Mouse (Mus musculus): ENCODE results near the gene Ppp4r1. TPM values are rescaled to one million over a fixed set of nuclear protein-coding genes. Genes with fewer than 3 reads are reported as not detected.
A peak's percentile ranks its signal among the peaks of the same experiment; 100 is the strongest.

Gene Ppp4r1
- polyA plus RNA-seq, 1 experiment from 2014 or later = 21.2 TPM

- no peaks in the 10 kb centered on the region for H3K36me3 ChIP-seq (ENCODE audit: insufficient read depth, low read length)
- H3K9ac ChIP-seq (replicated peaks; ENCODE audit: low read depth) = peak overlapping the region; percentile 49; the same call in 1 of the 2 replicates
- DNase-seq (ENCODE audit: low spot score) (no peak), ATAC-seq (no peak)
- H3K4me1 ChIP-seq (ENCODE audit: insufficient read depth, low read depth, low read length) = peaks cover 8% of the 10 kb centered on the region; the same call in 1 of the 2 replicates
- H3K4me3 ChIP-seq (ENCODE audit: low read depth, low read length) = peak overlapping the region; percentile 53
- H3K27ac ChIP-seq (ENCODE audit: low read length) = no peak overlapping the region; the same call in 1 of the 2 replicates
- no peak for TF ChIP-seq EP300 (IDR thresholded peaks at IDR 0.05)
- TF ChIP-seq CTCF (IDR thresholded peaks at IDR 0.05) = no peak
- peak overlapping the region; percentile 96 for H3K4me2 ChIP-seq (replicated peaks; ENCODE audit: low read depth, low read length)
- 32% methylated on average over 17 of the region's 17 CpGs for WGBS
- no peaks in the 10 kb centered on the region for H3K27me3 ChIP-seq (replicated peaks; ENCODE audit: insufficient read depth, low read length)
- no peaks in the 10 kb centered on the region for H3K9me3 ChIP-seq (ENCODE audit: low read length)
Observed at GRCm38 (mm10) chr17:65770982-65771915, 11.1 kb upstream of the Ppp4r1 start.

DNA sequence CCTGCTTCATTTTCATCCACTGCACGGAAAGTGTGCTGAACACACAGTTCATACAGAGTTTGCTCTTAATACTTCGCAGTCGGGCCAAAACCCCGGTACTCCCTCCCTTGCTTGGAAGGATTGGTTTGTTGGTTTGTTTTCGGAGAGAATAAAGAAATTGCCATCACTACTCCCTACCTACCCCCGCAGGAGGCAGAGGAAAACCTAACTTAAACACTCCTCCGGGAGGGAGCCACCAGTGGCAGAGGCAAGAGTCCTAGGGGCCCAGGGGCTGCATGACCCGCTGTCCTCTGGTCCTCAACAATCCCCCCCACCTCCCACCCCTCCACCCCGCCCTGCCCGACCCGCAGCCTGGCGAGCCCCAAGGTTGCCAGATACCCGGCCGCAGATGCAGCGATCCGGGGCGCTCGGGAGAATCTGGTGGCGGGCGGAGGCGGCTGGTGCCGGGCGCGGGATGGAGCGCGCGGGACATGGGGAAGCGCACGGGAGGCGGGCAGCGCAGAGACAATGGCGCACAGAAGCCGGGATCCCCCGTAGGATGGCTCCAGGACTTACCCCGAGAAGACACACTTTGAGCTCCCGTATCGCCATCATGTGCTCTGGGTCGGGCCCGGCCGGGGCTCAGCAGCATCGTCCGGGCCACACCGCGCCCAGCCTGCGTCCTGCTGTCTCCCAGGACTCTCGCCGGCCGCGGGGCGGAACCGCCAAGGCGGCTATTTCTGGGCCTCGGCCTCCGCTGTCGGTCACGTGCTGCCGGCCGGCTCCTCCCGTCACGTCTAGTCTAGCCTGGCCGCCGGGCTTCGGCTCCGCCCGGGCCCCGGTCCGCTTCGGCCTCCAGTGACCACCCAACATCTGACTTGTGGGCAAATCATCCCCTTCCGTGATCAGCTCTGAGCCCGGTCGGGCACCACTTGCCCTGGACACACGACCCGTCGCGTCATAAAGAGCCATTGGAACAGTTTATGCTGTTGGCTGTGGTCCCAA is 10.1 kb upstream of the Ppp4r1 start, which contains the start of gene Rab31:
Gene Rab31 (minus strand): TSS at position 802 of the 984 bp plus-strand sequence.
- Histone ChIP-seq H3K4me2 (replicated peaks; ENCODE audit: low read depth, low read length) (peak within 1 kb of the TSS; percentile 96), H3K27me3 (replicated peaks; ENCODE audit: insufficient read depth, low read length) (no peaks in the 10 kb centered on the region), H3K9me3 (ENCODE audit: low read length) (no peaks in the 10 kb centered on the region), H3K27ac (ENCODE audit: low read length) (peak within 1 kb of the TSS; percentile 61), H3K36me3 (ENCODE audit: insufficient read depth, low read length) (no peaks in the 10 kb centered on the region), H3K4me1 (ENCODE audit: insufficient read depth, low read depth, low read length) (peaks cover 8% of the 10 kb centered on the region; the same call in 1 of the 2 replicates), H3K9ac (replicated peaks; ENCODE audit: low read depth) (peak within 1 kb of the TSS; percentile 49), H3K4me3 (ENCODE audit: low read depth, low read length) (peak within 1 kb of the TSS; percentile 53)
- WGBS = under 1% methylated on average over 69 of the region's 75 CpGs
- TF ChIP-seq CTCF (IDR thresholded peaks at IDR 0.05) (no peak), EP300 (IDR thresholded peaks at IDR 0.05) (no peak)
- ATAC-seq = peak; percentile 92
- peak; percentile 87 for DNase-seq (ENCODE audit: low spot score)

DNA sequence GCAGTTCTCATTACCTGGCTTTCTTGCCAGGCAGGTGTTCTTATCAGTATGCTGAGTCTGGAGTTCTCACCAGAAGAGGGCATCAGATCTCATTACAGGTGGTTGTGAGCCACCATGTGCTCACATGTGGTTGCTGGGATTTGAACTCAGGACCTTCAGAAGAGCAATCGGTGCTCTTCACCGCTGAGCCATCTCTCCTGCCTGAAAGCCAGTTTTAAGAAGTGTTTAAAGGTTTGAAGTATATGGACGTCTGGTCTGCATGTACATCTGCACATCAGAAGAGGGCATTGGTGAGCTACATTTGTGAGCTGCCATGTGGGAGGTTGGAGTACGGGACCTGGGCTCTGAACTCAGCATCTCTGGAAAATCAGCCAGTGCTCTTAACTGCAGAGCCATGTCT is 8.8 kb upstream of the Ppp4r1 start:
- Histone ChIP-seq H3K27ac (ENCODE audit: low read length) (no peak overlapping the region), H3K36me3 (ENCODE audit: insufficient read depth, low read length) (no peaks in the 10 kb centered on the region), H3K4me3 (ENCODE audit: low read depth, low read length) (no peak overlapping the region), H3K4me1 (ENCODE audit: insufficient read depth, low read depth, low read length) (peaks cover 8% of the 10 kb centered on the region; the same call in 1 of the 2 replicates), H3K9ac (replicated peaks; ENCODE audit: low read depth) (no peak overlapping the region), H3K27me3 (replicated peaks; ENCODE audit: insufficient read depth, low read length) (no peaks in the 10 kb centered on the region), H3K4me2 (replicated peaks; ENCODE audit: low read depth, low read length) (no peak overlapping the region), H3K9me3 (ENCODE audit: low read length) (no peaks in the 10 kb centered on the region)
- ATAC-seq (no peak), DNase-seq (ENCODE audit: low spot score) (no peak)
- 67% methylated on average over 4 of the region's 4 CpGs for WGBS
- TF ChIP-seq EP300 (IDR thresholded peaks at IDR 0.05) (no peak), CTCF (IDR thresholded peaks at IDR 0.05) (peak; percentile 37)

GRCm38 (mm10) chr17:65774439-65774838 is 7.9 kb upstream of the Ppp4r1 start:
- whole genome bisulfite sequencing = 39% methylated on average over 7 of the region's 7 CpGs
- no peak overlapping the region for H3K27ac ChIP-seq (ENCODE audit: low read length)
- DNase-seq (ENCODE audit: low spot score) (no peak), ATAC-seq (no peak)
- H3K9ac ChIP-seq (replicated peaks; ENCODE audit: low read depth) = no peak overlapping the region
- TF ChIP-seq EP300 (IDR thresholded peaks at IDR 0.05) = no peak
- no peak for TF ChIP-seq CTCF (IDR thresholded peaks at IDR 0.05)
- no peak overlapping the region for H3K4me2 ChIP-seq (replicated peaks; ENCODE audit: low read depth, low read length)
- no peaks in the 10 kb centered on the region for H3K27me3 ChIP-seq (replicated peaks; ENCODE audit: insufficient read depth, low read length)
- H3K4me3 ChIP-seq (ENCODE audit: low read depth, low read length) = no peak overlapping the region
- H3K36me3 ChIP-seq (ENCODE audit: insufficient read depth, low read length) = no peaks in the 10 kb centered on the region
- H3K4me1 ChIP-seq (ENCODE audit: insufficient read depth, low read depth, low read length) = peaks cover 8% of the 10 kb centered on the region; the same call in 1 of the 2 replicates
- no peaks in the 10 kb centered on the region for H3K9me3 ChIP-seq (ENCODE audit: low read length)

DNA sequence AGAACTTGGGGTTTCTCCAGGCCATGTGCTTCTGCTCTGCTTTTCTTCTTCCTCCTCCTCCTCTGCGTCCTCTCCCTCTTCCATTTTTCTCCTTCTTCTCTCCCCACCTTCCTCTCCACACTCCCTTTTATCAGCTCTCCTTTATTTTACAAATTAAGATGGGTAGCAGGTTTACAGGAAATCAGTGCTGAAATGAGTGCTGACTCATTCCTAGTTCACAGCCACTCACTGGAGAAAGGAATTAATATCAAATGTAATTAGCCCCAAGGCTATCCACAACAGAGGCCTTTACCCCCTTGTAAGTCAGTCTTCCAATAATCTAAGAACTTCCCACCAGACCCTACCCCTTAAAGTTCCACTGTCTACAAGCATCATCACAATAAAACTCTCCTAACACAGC is 6.1 kb upstream of the Ppp4r1 start:
- Histone ChIP-seq H3K27ac (ENCODE audit: low read length) (no peak overlapping the region), H3K27me3 (replicated peaks; ENCODE audit: insufficient read depth, low read length) (no peaks in the 10 kb centered on the region), H3K36me3 (ENCODE audit: insufficient read depth, low read length) (no peaks in the 10 kb centered on the region), H3K4me2 (replicated peaks; ENCODE audit: low read depth, low read length) (no peak overlapping the region), H3K4me1 (ENCODE audit: insufficient read depth, low read depth, low read length) (peaks cover 8% of the 10 kb centered on the region; the same call in 1 of the 2 replicates), H3K9ac (replicated peaks; ENCODE audit: low read depth) (no peak overlapping the region), H3K9me3 (ENCODE audit: low read length) (no peaks in the 10 kb centered on the region), H3K4me3 (ENCODE audit: low read depth, low read length) (no peak overlapping the region)
- ATAC-seq (no peak), DNase-seq (ENCODE audit: low spot score) (no peak)
- TF ChIP-seq CTCF (IDR thresholded peaks at IDR 0.05) = no peak
- TF ChIP-seq EP300 (IDR thresholded peaks at IDR 0.05) = no peak
- WGBS = 67% methylated on average over 1 of the region's 1 CpGs

All from lung, postnatal 0 days (tissue).